Mouse (Mus musculus) monocyte, adult 2 months (primary cell): ENCODE measurements at regions not wholly inside any gene's neighbourhood (a gene's known extent, or its start where the extent isn't known, plus 50 kb on each side); places are given as distances from the start of the nearest gene placed in this dataset.
"Not testable (repeated sequence)": the region's sequence is repeated elsewhere in the genome, so short reads cannot be mapped to it uniquely, and the experiment has no call there.

Experiments
- DNase-seq, 2 experiments: peaks; one replicate each; pipeline ENCODE4 v3.0.0; 2022; ENCODE audit warnings: low spot score in 2 of 2, low read depth in 1 of 2

DNA sequence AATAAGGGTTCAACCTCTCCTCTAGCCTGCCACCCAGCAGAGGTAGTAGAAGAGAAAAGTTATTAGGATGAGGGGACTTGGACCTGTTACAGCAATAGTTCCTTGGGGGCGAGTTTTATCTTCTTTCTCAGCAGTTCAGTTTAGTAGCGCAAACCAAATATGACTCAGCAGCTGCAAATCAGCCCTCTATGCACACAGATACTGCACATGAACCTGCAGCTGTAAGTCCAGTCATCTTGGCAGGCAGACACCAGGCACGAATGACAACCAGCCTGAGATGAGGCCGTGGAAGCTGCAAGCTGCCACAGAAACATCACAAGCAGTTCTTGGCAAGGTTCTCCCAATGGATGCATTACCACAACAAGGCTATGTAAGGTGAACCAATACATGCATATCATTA is 327.0 kb upstream of the Akr1e1 start:
- no peak for DNase-seq

DNA sequence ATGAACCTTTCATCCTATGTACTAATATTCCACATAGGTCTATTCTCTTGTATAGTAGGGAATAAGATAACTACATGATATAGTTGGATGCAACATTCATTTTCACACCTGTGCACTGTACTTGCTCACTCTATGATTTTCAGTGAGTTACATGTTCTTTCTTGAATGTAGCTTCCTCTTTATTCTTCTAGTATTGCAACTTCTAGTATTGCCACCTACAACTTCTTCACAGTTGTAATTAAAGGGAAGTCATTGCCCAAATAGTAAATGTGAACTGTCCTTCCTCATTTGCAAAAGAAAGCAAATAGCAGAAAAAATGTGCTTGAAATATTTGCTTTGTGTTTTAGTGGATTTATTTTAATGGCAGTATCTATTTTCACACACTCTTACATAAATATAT is 330.9 kb upstream of the Akr1e1 start:
- no peak for DNase-seq

DNA sequence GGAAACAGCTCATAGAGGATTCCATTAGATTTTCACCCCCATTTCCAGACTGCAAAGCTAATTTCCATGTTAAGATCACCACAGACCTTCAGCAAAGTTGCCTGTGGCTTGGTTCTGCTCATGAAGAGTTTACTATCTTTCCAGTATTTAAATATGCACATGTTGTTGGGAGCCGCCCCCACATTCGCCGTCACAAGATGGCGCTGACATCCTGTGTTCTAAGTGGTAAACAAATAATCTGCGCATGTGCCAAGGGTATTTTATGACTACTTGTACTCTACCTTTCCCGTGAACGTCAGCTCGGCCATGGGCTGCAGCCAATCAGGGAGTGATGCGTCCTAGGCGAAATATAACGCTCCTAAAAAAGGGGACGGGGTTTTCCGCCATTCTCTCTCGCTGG is 333.5 kb upstream of the Akr1e1 start:
- DNase-seq = not testable (repeated sequence)

DNA sequence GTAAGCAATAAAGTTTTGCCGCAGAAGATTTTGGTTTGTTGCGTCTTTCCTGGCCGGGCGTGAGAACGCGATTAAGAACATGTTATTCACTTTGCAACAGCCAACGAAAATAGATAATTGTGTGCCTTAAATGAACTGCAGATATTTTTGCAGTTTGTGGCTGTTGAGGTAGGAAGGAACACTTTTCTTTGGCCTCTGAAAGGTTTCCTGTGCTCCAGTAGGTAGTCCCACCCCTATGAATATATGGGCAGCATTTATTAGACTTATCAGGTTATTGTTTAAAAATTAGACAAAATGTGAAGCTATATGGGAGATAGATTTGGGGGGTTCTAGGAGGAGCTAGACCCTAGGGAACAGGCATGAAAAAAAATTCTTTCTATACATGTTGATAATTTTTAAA is 334.1 kb upstream of the Akr1e1 start:
- DNase-seq = no peak

DNA sequence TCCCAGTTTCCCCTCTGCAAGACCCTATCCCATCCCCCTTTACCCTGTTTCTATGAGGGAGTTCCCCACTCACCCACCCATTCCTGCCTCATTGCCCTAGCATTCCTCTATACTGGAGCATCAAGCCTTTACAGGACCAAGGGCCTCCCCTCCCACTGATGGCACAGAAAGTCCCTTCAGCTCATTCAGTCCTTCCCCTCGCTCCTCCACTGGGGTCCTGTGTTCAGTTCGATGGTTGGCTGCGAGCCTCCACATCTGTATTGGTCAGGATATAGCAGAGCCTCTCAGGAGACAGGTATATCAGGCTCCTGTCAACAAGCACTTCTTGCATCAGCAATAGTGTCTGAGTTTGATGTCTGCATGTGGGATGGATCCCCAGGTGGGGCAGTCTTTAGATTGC is 346.4 kb upstream of the Akr1e1 start:
- no peak for DNase-seq

DNA sequence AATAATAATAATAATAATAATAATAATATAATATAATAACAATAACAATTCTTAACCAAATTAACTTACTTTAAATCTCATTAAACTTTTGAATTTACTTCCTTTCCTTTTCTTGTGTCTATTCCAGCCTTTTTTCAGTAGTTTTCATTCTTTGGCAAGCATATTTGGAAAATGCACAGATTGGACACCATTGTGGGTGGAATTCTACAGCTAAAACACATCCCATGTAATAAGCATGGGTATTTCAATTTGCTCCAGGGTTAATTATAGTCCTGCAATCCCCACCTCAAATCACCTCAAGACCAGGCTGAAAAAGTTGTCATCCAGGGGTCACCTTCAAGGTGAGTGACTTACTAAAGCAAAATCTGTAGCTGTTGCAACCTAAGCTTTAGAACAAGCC is 355.9 kb upstream of the Akr1e1 start:
- no peak for DNase-seq

DNA sequence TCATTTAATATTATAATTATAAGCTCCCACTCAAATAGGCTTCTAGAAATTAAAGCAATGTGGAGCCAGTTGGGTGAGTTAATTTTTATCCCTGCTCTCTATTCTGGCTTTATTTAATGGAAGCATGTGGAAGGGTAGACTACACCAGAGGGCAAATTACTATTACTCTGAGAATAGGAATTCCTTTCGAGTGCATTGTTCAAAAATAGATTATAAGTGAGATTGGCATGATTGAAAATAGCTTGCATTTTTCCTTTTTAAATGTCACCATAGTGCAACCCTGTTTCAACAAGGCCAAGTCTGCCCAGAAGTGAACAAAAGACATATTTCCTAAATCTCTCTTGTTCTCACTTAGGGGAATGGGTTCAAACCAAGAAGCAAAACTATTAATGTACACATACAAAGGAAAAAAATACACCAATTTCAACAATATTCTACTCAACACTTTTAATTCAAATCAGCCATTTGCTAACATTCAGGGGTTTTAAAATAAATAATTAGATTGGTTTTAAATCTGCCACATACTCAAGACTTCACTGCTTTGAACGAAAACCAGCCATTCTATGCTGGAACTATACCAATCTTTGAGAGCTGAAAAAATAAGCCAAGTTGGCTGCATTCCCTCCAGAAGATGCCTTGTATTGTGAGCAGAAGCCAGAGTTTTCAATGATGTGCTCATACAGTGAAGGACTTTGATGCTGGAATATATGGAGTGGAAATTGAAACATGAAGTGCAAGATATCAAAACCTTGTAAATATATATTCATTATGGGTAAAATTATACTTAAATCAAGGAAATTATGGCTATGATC is 361.3 kb upstream of the Akr1e1 start:
- no peak for DNase-seq

DNA sequence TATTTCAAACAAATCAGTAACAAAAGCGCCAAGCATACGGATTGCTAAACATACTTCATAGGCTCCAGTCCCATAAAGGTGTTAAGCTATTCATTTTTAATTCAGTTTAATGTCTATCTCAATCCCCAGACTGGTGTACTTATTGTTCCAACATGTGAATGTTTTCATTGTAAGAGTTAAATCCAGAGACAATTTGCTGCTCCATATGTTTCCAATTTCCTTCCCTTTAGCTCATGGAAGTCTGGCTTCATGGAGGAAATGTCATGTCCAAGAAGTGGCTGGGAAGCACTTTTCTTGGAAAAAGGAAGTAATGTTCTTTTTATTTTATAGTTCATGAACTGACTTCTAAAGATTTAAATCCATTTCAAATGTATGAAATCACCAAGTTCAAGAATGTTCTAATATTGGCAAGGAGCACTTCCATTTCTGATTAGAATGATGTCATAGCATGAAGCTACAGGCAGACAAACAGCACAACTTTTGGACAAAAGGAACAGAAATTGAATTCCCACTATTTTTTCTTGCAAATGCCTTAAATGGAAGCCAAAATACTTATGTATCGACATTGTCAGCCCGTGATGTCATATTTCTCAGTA is 362.6 kb upstream of the Akr1e1 start:
- DNase-seq = no peak

DNA sequence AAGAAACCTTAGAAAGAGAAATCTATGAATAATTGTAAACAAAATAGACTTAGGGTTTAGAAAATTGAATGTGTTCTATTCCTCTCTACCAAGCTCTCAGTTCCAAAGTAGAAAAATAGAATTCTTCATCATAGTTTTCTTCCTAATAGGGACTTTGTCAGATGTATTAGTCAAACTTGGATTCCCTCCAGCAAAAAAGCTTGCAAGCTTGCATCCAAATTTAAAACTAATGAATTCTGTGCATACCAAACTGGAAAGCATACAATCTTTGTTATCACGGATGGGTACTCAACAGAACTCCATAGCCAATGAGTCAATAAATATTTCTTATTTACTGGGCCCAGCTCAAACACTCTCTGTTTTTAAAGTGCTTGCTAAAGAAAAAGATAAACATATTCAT is 383.9 kb upstream of the Akr1e1 start:
- no peak for DNase-seq

DNA sequence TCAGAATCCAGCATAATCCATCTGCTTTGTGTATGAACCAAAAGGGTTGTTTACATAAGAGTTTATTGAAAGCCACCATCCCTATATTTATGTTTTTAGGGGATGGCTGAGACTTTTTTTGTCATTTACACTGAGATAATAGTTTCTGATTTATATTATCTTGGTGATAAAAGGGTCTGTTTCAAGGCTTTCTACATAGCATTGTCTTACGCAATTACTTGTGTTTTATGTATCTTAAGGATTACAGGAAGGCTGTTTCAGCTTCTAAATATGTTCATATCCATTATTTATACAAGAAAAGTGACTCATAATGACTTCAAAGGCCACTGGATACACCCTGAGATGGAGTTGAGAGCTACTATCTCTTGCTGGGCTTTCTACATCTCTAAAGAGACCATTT is 399.3 kb upstream of the Akr1e1 start:
- DNase-seq = no peak

DNA sequence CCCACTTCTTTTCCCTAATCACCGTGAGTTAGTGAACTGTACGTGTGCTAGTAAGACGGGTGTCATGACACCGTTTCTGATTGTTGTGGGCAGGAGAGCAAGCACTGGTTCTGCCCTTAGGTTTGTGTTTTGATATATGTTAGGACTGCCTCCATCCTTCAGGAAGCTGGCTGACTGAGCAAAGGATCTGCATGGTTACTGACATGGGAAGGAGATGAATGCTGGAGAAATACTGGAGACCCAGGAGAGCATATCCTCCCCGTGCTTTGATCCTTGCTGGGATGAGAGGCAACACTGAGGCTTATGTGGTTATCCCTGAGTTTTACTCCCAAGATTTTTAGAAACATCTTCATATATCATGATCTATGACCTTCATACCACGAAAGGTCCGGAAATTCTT is 413.5 kb upstream of the Akr1e1 start:
- DNase-seq = no peak

DNA sequence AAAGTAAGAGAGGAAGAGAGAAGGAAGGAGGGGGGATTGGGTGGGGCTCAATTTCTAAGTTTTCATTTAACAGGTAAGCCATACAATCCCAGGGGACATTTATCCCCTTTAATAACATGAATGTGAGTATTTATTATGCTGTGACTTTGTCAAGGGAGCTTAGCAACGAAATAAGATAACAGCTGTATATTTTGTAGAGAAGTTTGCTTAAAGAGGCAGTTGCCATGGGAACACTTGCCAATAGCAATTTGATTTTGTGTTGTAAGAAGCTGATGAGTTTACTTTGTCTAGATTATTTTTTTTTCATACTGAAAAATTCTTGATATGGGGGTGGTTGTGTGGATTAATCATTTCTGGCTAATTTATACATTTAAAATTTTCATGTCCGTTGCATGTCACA is 450.9 kb upstream of the Akr1e1 start:
- DNase-seq = no peak

DNA sequence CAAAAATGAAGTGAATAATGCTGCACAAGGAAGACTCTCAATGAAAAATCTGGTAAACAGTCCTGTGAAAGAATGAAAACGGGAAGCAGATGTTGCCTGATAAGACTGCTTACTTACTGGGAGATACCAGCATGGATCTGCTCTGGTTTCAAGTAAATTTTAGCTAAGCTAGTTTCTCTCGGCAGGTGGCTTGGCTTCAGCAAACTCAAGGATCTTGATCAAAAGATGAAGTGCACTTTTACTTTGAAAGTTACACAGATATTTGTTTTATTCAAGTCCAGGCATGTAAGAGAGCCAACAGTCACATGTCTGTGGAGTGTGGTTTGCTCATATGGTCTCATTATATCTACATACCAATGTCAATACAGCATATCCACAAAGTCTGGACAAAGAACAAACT is 451.5 kb upstream of the Akr1e1 start:
- no peak for DNase-seq

DNA sequence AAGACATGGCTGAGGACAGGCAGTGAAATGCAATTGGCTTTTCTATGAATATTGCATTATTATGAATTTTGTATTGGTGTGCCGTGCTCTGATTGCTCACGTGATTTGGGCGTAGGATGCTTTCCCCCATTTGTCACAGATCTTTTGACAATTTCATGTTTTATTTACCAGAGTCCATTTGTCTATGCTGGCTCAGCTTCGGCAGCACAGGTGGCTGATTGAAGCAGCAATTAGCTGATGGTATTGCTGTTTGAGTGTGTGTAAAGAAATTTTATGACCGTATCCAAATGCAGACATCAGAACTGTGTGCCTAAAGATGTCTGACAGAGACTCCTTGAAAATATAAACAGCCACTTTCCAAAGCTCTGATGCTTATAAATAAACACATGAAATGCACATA is 498.5 kb upstream of the Akr1e1 start:
- no peak for DNase-seq

DNA sequence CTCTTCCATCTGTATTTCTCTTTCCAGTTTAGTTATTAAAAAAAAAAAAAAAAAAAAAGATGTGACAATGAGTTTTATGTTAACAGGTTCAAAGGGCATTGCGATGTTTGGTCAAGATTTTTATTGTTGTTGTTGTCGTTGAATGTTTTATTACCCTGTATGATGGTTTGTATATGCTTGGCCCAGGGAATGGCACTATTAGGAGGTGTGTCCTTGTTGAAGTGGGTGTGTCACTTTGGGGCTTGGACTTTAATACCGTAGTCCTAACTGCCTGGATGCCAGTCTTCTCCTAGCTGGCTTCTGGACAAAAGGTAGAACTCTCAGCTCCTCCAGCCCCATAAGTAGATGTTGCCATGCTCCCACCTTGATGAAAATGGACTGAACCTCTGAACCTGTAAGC is 545.9 kb upstream of the Akr1e1 start:
- no peak for DNase-seq

DNA sequence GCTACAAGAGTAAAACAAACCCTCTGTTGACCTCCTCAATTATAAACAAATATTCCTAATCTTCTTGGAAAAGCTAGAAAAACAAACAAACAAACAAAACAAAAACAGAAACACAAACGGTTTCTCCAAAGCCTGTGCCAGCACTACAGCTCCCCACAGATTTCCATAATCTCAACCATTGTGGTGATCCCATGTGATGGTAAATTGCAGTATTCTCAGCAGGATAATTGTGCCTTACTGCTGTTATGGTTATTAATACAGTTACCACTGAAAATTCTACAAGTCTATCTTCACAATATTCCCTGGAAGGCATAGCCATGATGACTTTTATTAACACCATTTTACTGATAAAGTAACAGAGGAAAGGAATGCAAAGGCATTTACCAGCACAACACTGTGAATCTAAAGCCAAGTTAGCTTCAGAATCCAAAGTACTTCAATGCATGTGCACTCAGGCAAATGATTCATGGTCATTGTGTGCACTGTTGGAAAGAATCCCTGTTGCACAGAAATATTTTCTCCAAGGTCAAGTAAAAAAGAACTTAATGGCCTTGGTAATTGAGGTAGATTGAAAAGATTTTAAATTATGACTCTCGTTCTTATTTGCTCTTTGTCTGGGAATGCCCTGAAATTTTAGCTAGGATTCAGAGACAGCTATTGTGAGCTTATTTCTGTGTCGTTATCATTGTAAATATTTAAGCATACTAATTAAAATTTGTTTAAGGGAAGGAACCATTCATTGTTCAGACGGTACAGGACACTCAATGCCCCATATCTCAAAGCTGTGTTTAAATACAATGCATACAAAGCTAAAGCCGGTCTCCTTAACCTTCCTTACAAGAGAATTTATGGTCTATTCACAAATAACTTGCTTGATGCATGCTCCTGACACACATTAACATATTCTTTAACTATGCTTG is 551.1 kb upstream of the Akr1e1 start:
- DNase-seq = no peak

DNA sequence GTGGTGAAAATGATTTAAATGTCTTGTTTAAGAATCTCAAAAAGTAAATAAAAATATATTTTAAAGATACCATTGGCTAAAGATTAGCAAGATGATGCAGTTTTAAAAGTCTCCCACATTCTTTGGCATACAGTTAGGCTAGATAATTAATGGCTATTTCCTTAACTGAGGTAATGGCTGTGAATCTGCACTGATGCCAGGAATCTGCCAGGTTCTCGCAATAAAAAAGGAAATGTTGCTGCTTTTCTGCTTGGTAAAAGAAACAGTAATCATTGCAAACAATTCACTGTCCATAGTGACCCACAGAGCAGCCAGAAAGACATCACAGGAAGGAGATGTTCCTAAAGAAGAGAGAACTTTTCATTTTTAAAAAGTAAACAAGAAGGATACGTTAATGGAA is 557.7 kb upstream of the Akr1e1 start:
- DNase-seq = no peak

DNA sequence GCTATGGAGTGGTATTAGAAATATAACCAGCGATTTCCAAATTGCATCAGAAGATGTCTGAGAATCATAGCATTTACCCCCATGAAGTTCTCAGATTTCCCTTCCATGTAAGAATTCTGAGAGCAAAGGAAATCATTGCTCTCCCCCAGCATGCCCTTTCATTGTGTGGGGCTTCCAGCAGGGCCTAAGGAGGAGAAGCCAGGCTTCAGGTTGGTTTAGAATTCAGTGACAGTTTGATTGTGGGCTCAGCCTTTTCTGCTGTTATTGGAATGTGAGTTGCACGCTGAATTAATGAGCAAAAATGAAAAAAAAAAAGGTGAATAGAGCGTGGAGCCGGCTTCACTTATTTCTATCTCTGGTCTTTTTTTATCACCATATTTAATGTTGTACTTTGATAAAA is 570.0 kb upstream of the Akr1e1 start:
- DNase-seq = no peak

DNA sequence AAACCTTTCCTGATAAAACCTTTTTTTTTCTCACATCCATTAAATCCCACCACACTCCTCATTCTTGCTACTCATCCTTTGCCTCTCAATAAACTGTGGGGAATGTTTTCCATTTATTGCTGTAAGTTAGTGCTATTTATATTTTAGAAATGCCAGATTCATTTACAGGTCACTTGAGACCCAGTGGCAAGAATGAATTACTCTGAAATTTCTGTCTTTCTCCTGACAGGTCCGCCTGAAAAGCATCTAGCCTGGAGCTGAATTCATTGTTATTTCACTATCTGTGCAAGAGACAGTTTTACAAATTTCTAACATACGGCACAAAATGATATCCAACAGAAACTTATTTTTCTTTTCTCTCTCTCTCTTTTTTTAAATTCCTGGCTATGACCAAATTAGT is 570.6 kb upstream of the Akr1e1 start:
- no peak for DNase-seq

DNA sequence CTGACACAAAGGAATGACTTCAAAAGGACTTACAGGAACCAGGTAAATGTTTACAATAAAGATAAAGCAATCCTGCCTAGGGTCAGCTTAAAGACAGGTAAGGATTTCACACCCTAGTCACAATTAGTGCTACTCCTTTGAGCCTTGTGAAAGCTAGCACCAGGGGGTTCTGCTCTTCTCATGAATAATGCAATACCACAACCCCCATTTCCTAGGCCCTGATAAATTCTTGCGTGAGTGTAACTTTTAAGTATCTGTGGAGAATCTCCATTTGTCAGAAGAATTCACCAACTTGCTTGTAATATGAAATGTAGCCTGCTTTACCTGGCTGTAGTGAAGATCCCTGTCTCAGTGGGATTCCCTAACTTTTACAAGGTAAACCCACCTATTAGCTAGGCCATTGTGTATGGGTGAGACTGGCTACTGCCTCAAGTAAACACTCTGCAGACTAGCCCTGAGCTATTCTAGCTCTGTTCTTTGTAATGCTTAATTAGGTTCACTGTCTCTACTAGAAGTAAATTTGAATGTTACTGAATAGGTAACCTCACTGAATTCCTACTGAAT is 576.3 kb upstream of the Akr1e1 start:
- not testable (repeated sequence) for DNase-seq

DNA sequence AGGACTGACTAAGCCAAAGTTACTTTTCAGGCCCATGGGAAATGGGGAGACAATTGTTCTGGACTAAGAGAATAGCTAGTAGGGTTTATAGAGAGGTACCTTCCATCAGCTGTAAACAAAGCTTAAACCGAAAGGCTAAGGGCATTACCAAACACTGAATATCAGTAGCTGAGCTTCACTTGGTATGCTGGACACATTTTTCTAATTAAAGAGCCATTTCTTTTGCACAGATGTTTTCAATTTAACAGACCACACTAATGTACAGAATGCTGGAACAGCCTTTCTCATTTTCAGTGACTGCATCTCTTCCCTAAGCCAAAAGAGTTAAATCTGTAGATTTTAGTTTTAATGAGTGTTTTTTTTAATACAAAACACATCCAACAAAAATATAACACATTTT is 593.8 kb upstream of the Akr1e1 start:
- DNase-seq = no peak

DNA sequence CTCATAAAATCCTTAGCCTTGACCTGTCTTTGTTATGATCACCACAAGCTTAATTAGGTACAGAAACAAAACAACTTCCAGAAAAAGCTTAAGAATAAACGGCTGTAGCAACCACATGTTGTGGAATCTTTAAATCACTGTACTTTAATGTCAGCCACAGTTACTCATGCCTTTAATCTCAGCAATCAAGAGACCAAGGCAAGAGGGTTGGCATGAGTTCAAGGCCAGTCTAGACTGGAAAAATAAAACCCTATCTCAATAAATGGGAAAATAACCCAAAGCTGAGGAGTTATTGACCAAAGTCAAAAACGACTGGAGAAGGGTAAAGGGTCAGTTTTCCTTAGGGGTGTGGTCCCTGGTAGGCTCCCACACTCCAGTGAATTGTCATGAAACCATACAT is 595.2 kb upstream of the Akr1e1 start:
- DNase-seq = no peak
